Mouse (Mus musculus): ENCODE measurements around the gene Lhx5.

Lhx5 gene

DNA sequence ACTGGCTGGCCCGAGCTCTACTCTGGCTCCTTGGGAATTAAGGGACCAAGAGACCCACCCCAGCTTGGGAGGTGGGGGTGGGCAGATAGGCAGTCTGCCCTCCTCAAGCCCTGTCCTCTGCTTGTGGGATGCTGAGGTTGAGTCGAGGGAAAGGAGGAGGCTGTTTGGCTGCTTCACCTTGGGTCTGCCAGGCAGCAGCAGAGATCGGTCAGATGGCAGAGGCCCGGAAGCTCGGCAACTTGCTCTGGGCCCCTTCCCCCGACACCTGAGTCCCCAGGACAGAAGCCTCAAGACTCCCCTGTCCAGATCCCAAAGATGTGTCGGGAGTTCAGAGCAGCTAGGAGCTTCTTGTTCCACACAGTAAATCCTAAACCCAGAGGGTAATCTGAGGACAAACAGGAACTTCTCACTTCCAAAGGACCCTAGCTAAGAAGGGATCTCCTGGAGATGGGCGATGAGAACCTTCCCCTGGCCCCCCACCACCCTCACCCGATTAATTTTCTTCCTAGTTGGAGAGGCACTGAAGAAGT is 1.1 kb downstream of the Lhx5 start:
- DNase-seq: no peak

DNA sequence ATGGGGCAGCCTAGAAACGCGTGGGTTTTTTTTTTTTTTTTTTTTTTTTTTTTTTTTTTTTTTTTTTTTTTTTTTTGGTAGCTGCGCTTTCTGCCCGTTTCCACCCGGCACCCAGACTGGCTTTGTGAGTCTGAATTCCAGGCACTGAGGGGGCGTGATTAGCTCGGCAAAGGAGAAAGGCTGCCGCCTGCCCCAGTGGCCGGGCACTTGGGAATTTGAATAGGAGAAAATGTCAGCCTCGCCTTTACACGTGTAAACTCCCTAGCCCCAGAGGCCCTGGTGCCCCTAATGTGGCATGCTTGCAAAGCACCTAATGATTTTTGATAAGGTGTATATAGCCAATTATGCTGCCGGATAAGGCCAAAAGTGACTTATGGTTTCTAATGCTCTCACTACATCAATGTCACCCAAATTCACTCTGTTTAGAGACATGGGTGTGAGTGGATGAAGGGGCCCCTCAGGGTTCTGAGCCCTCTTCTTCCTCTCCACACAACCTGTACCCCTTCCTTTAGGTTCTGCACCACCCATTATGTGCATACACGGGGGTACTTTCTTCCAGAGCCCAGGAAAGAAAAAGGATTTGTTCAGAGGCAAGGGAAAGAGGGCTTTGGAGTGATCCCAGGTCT is 1.7 kb downstream of the Lhx5 start:
- DNase-seq: no peak

DNA sequence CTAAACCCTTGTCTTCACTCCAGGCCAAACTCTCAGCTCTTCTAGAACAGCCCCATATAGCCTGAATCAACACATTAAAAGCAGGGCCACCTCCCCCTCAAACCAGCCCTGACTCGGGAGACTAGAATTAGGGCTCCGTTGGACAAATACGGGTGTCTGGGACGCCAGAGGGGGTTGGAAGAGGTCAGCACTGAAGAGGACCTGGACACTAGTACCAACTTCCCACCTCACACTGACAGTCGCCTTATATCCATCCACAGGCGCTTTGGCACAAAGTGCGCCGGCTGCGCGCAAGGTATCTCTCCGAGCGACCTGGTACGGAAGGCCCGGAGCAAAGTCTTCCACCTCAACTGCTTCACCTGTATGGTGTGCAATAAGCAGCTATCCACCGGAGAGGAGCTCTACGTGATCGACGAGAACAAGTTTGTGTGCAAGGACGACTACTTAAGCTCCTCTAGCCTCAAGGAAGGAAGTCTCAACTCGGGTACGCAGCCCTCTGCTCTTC is 2.8 kb downstream of the Lhx5 start:
- DNase-seq: no peak

DNA sequence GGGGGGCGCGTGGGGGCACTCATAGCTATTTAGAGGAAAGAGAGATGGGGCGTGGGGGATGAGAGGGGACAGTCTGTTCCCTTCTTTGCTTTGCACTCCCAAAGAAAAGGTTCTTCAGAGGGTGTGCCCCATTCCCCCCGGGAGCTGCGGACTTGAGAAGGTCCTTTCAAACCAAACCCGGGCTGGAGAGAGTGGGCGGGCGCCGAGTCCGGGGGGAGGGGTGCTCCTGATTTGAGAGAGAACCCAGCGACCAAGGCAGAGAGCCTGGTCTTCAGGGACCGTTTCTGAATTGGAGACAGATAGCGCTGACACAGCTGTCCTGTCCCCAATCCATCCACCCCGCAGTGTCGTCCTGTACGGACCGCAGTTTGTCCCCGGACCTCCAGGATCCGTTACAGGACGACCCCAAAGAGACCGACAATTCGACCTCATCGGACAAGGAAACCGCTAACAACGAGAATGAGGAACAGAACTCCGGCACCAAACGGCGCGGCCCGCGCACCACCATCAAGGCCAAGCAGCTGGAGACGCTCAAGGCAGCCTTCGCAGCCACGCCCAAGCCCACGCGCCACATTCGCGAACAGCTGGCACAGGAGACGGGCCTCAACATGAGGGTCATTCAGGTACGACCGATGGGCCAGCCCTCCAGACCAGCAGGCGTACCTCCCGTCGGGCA is 3.6 kb downstream of the Lhx5 start:
- no peak for DNase-seq

DNA sequence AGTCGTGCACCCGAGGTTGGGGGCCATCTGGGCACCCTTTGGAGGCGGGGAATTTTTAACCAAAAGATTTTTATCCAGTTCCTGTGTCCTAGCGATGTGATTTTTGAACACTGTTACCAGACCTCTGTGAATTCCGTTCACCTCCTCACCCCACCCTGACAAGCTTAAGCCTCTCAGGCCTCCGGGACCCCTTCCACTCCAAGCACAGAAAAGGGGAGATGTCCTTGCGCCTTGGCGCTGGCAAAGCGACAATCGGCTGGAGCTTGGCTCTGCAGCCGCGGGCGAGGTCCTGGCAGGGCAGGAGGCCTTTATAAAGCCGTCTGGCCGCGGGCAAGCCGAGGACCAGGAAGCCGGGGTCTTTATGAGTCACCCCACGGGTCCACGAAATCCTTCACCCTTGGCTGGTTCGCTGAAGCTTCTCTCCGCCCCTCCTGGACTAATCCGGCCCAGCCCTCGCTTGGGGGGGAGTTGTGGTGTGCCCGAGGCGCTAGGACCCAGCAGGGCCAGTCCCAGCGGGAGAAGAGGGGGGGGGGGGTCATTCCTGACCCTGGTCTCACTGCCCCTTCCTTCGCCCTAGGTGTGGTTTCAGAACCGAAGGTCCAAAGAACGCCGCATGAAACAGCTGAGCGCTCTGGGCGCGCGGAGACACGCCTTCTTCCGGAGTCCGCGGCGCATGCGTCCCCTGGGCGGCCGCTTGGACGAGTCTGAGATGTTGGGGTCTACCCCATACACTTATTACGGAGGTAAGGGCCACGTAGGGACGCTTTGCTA is 4.4 kb downstream of the Lhx5 start:
- no peak for DNase-seq

DNA sequence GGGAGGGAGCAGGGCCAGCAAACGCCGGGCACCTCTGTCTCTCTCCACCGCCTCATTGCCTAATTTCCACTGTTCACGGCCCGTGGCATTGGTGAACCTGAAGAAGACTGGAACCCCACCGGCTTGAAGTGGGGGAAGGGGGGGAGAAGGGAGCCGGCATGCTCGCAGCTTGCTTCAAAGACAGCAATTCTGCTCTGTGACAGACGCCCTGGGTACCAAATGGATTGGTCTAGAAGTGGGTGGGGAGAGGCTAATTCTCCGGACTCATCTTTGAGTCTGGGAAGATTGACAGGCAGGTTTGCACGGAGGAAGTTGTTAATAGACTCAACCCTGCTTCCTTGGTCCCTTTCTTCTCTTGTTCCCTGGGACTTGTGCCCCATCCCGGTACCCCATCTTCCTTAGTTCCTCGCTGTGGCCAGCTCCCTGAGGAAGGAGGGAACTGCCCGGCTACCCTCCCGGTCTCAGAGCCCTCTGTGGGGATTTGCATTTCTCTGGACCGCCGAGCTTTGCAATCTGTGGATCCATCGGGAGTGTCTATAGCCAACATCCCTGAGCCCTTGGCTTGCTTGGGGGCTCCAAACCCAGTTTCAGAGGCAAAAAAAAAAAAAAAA is 5.5 kb downstream of the Lhx5 start:
- DNase-seq: no peak

DNA sequence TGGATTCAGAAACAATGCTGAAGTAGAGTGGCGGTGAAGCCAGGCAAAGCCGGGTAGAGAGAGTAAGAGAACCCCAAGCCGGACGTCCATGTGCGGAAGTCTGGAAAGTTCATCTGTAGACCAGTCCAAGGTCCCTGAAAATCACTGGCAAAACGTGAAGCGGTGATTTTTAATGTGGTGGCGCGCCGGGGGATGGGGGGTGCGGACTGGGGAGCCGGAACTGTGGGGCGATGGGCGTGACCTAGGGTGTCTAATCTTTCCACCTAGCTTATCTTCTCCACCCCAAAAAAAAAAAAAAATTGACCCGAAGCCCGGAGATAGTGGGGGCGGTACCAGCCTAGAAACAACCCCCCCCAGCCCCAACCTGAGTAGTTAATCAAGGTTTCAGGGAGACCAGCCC is 6.0 kb downstream of the Lhx5 start:
- DNase-seq: no peak

DNA sequence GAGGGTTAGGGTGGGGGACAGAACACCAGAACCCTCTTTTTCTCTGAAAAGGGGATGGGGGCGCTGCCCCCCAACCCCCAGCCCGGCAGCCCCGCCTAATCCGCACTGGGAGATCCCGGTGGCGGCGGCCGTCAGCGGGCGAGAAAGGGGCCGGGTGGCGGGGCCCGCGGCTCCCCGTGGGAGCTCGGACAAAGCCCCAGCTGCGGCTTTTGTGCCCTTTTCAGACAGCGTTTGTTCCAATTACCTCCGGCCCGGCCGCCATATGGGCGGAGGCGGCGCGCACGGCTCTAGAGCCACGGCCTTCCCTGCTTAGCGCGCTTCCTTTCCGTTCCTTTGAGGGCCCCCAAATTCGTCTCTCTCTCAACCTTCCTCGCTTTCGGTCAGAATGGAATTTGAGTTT is 6.5 kb downstream of the Lhx5 start:
- no peak for DNase-seq

DNA sequence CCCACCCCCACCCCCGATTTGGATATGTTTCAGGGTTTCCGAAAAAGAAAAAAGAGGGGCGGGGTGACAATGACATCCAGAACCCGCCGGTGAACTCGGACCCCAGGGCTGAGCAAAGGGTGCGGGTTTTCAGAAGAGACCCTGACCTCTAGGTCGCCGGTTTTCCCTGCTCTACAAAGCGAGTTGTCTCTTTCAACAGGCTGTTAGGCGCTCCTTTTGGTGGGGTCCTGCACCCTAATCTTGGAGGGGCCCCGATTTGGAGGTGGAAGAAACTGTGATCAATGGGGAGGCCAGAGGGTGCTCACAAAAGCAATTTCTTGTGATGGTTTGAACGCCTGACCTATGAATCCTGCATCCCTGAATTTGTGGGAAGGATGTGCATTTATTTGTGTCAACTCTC is 7.0 kb downstream of the Lhx5 start:
- no peak for DNase-seq

DNA sequence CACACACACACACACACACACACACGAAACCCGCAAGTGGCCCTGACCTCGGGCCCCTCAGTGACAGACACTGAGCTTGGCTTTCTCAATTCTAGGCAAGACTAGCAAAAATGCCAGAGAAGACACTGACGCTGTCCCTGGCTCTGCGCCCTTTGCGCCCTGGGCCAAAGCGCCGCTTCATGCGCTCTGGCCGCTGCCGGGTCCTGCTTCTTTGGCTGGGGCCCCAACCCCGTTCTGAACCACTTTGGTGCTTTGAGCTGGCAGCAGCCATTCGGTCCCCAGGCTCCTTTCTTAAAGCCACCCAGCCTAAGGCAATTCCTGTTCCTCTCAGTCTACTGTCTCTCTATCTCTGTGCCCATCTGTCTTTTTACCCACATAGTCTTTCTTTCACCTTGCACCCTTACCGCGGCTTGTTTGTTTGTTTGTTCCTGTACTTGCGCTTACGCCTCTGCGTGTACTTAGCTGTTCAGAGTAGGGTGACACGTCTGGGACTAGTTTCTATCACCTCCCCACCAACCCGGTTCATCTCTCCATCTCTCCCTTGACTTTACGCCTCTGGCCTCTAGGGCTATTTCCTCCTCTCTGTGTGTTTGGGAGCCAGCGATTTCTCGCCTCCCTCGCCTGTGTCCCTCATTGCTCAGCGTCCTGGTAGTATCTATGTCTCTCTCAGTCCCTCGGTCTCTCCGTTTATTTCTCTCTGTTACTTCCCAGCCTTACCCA is 7.7 kb downstream of the Lhx5 start:
- no peak for DNase-seq

DNA sequence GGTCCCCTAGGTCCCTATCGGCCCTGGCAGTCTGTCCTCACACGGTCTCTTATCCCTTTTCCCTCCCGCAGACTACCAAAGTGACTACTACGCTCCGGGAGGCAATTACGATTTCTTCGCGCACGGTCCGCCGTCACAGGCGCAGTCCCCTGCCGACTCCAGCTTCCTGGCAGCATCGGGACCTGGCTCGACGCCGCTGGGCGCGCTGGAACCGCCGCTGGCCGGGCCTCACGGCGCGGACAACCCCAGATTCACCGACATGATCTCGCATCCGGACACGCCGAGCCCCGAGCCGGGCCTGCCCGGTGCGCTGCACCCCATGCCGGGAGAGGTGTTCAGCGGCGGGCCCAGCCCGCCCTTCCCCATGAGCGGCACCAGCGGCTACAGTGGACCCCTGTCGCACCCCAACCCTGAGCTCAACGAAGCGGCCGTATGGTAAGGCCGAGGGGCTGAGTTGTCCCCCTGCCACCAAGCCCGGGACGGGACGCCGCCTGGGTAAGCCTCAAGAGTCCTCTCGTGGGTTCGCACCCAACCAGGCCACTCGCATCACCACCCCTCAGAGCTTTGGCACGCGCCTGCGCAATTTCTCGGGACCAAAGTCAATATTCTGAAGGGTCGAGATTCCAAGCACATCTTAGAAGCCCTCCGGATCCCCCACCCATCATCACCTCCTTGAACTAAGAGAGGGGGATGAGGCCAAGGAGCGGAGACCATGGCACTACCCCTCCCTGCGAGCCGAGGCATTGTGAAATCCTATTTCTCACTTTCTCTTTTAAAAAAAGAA is 8.6 kb downstream of the Lhx5 start:
- no peak for DNase-seq

DNA sequence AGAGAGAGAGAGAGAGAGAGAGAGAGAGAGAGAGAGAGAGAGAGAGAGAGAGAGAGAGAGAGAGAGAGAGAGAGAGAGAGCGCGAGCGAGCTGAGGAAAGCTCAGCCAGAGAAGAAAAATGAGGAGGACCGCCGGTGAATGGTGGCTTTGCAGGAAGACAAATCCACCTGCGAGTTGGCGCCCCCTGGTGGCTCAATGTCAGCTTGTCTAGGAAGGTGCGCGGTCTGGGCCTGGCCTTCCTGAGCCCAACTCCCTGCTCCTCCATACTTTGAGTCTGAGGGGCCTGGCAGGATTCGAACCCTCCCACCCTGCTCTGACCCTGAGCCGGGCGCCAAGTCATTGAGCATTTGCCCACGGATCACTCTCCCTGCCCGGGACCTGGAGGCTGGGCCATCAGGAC is 9.2 kb downstream of the Lhx5 start:
- peak; percentile 87 for DNase-seq

DNA sequence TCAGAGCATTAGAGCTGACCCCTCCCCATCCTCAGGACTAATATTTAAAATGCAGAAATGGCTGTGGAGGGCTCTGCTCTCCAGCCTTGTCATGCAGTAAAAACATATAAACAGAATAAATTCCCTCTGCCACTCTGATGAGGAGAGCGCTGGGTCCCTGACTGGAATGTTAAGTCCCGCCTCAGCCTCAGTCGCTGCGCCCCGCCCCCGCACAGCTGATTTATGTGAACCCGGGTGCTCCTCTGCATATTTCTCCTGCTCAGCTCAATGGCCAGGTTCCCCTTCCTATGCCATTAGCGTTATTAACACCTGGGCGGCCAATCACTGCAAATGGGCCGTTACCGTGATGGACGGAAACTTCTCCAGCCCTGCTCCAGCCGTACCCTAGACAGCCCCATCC is 15.8 kb downstream of the Lhx5 start:
- no peak for DNase-seq

DNA sequence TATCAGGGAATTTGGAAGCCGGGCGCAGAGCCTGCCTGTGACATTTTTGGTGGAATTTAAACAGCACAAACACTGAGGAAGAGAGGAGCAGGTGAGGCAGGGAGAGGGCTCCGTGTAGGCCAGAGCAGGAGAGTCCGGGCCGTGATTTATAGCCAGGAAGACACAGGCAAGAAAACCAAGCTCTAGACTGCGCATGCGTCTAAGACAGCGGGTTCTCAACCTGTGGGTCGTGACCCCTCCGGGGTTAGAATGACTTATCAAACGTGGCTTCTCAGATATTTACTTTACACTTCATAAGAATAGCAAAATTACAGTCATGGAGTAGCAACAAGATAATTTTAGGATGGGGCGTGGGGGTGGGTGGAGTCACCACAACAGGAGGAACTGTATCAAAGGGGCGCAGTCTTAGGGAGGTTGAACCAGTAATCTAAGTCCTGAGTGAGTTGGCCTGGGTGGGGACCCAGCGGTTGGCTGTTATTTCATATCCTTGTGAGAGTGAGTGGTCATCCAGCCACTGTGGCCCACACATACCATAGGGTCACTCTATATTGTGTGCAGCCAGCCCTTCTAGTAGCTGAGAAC is 23.3 kb downstream of the Lhx5 start:
- no peak for DNase-seq

DNA sequence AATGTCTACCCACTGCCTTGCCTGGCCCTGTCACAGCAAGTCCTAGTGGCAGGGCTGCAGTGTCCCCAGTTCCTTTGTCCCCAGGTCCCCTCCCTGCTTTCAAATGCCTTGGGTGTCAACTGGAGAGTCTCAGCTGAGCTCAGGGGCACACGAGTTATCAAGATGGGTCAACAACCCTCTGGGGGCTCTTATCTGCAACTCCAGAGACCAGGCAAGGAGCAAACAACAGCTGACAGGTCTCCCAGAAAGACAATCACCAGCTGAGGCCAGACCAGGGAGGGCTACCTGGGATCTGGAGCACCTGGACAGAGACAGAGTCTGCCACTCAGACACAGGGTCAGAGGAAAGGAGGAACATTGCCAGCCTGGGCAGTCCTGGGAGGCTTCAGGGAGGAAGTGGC is 24.8 kb downstream of the Lhx5 start:
- DNase-seq: no peak

DNA sequence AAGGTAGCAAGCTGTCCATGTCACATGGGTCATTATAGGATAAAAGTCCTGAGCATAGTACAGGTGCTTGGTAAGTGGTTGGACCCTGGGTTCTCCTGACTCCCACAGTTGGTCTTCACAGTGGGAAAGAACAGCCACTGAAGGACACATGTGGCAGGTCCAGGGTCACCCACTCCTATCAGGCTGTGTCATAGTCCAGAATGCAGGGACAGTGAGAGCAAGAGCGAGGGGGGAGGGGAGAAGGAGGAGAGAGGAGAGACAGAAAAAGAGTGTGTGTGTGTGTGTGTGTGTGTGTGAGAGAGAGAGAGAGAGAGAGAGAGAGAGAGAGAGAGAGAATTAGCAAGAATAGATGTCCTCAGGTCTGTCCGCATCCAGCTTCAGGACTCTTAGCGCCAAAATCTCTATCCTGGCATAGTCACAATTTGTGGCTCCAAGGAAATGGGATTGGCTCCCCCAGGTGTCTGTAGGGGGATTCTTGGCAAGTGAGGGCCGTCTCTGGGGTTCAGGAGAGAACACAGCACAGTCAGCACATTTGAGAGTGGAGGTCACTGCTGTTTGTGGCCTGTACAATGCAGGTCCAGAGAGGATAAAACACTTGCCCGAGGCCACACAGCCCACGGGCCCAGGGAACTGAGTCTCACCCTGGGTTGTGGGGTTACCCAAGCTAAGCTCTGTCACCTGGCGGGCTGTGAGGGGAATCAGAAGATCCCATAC is 25.5 kb downstream of the Lhx5 start:
- no peak for DNase-seq

DNA sequence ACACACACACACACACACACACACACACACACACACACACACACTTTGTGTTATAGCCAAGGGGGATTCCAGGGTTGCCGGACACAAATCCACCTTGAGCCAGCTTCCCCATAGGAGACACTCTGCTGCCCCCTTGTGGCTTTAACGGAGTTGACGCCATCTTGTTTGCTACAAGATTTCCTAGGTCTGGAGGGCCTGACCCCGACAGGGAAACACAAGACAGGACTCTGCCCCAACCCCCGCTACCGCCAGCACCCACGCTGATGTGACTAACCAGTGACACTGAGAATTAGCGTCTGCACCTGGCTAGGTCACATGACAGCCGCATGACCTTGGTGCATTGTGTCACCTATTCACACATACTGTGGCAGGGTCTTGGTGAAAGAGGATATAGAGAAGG is 26.1 kb downstream of the Lhx5 start:
- DNase-seq: peak; percentile 72

DNA sequence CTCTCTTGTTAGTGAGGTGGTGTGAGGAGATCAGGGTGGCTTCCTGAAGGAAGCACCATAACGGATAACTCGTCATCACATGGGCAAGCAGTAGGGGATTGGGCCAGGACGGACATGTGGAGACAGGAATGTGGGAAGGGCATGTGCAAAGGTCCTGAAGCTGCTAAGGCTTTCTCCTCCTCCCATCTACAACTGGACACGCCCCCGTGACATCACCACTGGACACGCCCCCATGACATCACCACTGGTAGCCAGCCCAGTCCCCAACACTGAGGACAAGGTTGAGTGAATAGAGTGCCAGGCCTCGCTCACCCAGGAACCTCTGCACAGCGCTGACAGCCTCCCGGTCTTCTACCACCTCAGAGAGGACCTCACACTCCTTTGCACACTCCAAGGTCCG is 27.6 kb downstream of the Lhx5 start:
- peak; percentile 31 for DNase-seq

DNA sequence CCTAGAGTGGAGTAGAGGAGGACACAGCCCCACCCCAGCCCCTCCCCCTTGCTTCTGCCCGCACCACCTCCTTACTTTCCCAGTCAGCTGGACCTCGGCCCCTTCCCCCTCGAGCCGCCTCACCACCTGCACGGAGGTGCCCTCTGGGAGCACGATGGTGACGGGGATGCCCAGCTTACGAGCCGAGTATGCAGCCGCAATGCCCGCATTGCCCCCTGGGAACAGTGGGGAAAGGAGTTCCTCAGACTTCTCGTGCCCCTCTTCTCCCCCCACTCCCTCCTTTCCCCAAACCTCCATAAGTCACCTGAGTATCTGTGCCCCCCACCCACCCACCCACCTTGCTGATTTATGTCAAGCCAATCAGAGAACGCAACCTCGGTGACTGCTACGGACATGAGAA is 30.4 kb downstream of the Lhx5 start:
- DNase-seq: no peak

DNA sequence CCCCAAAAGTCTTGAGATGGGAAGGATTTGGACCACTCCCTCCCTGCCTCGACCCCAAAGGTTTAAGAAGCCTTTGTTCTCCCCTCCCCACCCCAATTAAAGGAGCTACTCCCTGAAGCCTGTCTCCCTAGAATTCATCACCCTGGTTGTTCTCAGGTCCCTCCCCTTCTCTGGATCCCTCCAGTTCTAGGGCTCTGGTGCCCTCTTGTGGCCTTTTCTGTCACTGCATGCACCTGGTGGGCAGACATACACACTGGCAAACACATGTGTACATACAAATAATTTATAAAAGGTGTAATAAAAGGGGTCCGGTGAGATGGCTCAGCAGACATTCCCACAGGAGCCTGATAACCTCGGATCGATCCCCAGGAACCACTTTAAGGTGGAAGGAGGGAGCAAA is 32.8 kb downstream of the Lhx5 start:
- DNase-seq: peak; percentile 39

DNA sequence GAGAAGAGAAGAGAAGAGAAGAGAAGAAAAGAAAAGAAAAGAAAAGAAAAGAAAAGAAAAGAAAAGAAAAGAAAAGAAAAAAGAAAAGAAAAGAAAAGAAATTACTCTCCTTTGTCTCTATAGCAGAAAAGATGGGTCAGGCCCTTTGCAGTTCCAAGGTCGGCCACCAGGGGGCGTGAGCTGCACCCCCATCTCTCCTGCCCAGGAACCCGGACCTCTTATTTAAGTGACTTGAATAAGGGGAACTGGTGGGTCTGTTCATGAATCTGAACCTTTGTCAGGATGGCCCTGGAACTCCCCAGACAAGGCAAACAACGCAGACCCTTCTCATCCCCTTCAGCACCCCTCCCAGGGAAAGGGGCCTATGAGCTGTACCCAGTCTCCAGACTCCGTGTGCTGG is 33.6 kb downstream of the Lhx5 start:
- no peak for DNase-seq

Measured in liver (tissue).